Mouse (Mus musculus): ENCODE results near the gene Ogdh. TPM values are rescaled to one million over a fixed set of nuclear protein-coding genes. Genes with fewer than 3 reads are reported as not detected.
A peak's percentile ranks its signal among the peaks of the same experiment; 100 is the strongest.

Ogdh gene
- polyA plus RNA-seq, 1 experiment from 2014 or later: 54.8 TPM

DNA sequence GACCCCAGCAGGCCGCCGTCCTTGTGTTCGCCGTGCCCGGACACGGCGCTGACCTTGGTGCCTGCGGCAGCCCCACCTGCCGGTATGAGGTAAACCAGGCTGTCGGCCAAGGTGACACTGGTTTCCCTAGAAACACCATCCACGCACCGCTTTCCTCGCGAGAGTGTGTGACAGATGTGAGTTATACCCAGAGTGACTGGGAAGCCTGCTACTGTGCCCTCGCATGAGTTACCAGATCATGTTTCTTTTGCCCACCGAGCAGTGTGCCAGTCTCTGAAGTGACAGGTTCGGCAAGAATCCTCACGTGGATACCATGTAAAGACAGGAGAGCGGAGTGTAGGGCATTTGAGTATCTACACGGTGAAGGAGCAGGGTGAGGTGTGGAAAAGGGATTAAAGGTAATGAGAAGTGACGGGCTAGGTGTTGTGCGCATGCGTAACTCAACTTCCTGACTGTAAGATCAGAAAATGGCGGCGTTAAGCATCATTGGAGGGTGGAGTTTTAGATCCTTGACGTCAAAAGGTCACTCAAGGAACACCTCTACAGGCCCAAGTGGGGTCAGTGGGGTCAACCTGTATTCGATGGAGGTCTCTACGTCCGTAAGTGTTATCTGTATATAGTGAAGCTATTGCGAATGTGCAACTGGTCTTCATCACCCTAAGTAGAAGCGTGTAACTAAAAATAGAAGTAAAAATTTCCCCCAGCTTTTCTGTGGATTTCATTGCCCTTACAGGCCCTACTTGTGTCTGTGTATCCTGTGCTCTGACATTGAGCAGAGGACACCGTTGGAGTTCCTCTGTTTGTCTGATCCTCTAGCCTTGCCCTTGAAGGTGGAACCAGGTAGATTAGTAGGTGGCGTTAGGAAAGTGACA, 919 bp downstream of the Ogdh start:
- WGBS: 21% methylated on average over 33 of the region's 33 CpGs
- H3K4me3 ChIP-seq (ENCODE audit: low read depth, low read length): peak overlapping the region; percentile 76
- no peaks in the 10 kb centered on the region for H3K9me3 ChIP-seq (replicated peaks; ENCODE audit: control insufficient read depth, low read length)
- H3K4me1 ChIP-seq (ENCODE audit: control insufficient read depth, insufficient read depth, low read length): peaks cover 4% of the 10 kb centered on the region; the same call in 1 of the 2 replicates
- ATAC-seq: peak; percentile 57
- H3K27ac ChIP-seq (ENCODE audit: low read depth, low read length): peak overlapping the region; percentile 80
- no peaks in the 10 kb centered on the region for H3K27me3 ChIP-seq (replicated peaks; ENCODE audit: control insufficient read depth, insufficient read depth, low read length)
- DNase-seq (ENCODE audit: low spot score): peak; percentile 85
- H3K9ac ChIP-seq (ENCODE audit: low read length): peak overlapping the region; percentile 75
- peaks cover 8% of the 10 kb centered on the region for H3K36me3 ChIP-seq (ENCODE audit: control insufficient read depth, insufficient read depth, low read length)
- peak overlapping the region; percentile 79 for H3K4me2 ChIP-seq (ENCODE audit: low read length)

GRCm38 (mm10) chr11:6292988-6293349, 1.5 kb downstream of the Ogdh start:
- no peak for DNase-seq (ENCODE audit: low spot score)
- 98% methylated on average over 4 of the region's 4 CpGs for WGBS
- H3K36me3 ChIP-seq (ENCODE audit: control insufficient read depth, insufficient read depth, low read length): peaks cover 14% of the 10 kb centered on the region
- ATAC-seq: no peak
- no peaks in the 10 kb centered on the region for H3K9me3 ChIP-seq (replicated peaks; ENCODE audit: control insufficient read depth, low read length)
- H3K9ac ChIP-seq (ENCODE audit: low read length): no peak overlapping the region
- H3K27ac ChIP-seq (ENCODE audit: low read depth, low read length): no peak overlapping the region
- peaks cover 4% of the 10 kb centered on the region; the same call in 1 of the 2 replicates for H3K4me1 ChIP-seq (ENCODE audit: control insufficient read depth, insufficient read depth, low read length)
- no peaks in the 10 kb centered on the region for H3K27me3 ChIP-seq (replicated peaks; ENCODE audit: control insufficient read depth, insufficient read depth, low read length)
- H3K4me3 ChIP-seq (ENCODE audit: low read depth, low read length): peak overlapping the region; percentile 76; the same call in 1 of the 2 replicates
- H3K4me2 ChIP-seq (ENCODE audit: low read length): peak overlapping the region; percentile 79

- H3K4me3 ChIP-seq (ENCODE audit: low read depth, low read length): no peak overlapping the region
- DNase-seq (ENCODE audit: low spot score) (no peak), ATAC-seq (no peak)
- no peak overlapping the region for H3K27ac ChIP-seq (ENCODE audit: low read depth, low read length)
- H3K27me3 ChIP-seq (replicated peaks; ENCODE audit: control insufficient read depth, insufficient read depth, low read length): no peaks in the 10 kb centered on the region
- no peak overlapping the region for H3K9ac ChIP-seq (ENCODE audit: low read length)
- H3K9me3 ChIP-seq (replicated peaks; ENCODE audit: control insufficient read depth, low read length): no peaks in the 10 kb centered on the region
- peaks cover 21% of the 10 kb centered on the region for H3K36me3 ChIP-seq (ENCODE audit: control insufficient read depth, insufficient read depth, low read length)
- peaks cover 4% of the 10 kb centered on the region; the same call in 1 of the 2 replicates for H3K4me1 ChIP-seq (ENCODE audit: control insufficient read depth, insufficient read depth, low read length)
- WGBS: 93% methylated on average over 2 of the region's 2 CpGs
- H3K4me2 ChIP-seq (ENCODE audit: low read length): no peak overlapping the region
These were observed 2.2 kb downstream of the Ogdh start for GRCm38 (mm10) chr11:6293601-6294000.

GRCm38 (mm10) chr11:6294632-6295031, 3.2 kb downstream of the Ogdh start:
- H3K27me3 ChIP-seq (replicated peaks; ENCODE audit: control insufficient read depth, insufficient read depth, low read length): no peaks in the 10 kb centered on the region
- ATAC-seq: no peak
- no peak overlapping the region for H3K27ac ChIP-seq (ENCODE audit: low read depth, low read length)
- peaks cover 31% of the 10 kb centered on the region for H3K36me3 ChIP-seq (ENCODE audit: control insufficient read depth, insufficient read depth, low read length)
- DNase-seq (ENCODE audit: low spot score): no peak
- H3K4me1 ChIP-seq (ENCODE audit: control insufficient read depth, insufficient read depth, low read length): peaks cover 4% of the 10 kb centered on the region; the same call in 1 of the 2 replicates
- no peaks in the 10 kb centered on the region for H3K9me3 ChIP-seq (replicated peaks; ENCODE audit: control insufficient read depth, low read length)
- no peak overlapping the region for H3K4me3 ChIP-seq (ENCODE audit: low read depth, low read length)
- WGBS: 93% methylated on average over 4 of the region's 4 CpGs
- H3K9ac ChIP-seq (ENCODE audit: low read length): no peak overlapping the region
- H3K4me2 ChIP-seq (ENCODE audit: low read length): no peak overlapping the region

- Histone ChIP-seq H3K4me1 (ENCODE audit: control insufficient read depth, insufficient read depth, low read length) (peaks cover 4% of the 10 kb centered on the region; the same call in 1 of the 2 replicates), H3K9ac (ENCODE audit: low read length) (no peak overlapping the region), H3K4me3 (ENCODE audit: low read depth, low read length) (no peak overlapping the region), H3K27me3 (replicated peaks; ENCODE audit: control insufficient read depth, insufficient read depth, low read length) (no peaks in the 10 kb centered on the region), H3K9me3 (replicated peaks; ENCODE audit: control insufficient read depth, low read length) (no peaks in the 10 kb centered on the region), H3K36me3 (ENCODE audit: control insufficient read depth, insufficient read depth, low read length) (peaks cover 44% of the 10 kb centered on the region), H3K27ac (ENCODE audit: low read depth, low read length) (no peak overlapping the region), H3K4me2 (ENCODE audit: low read length) (no peak overlapping the region)
- DNase-seq (ENCODE audit: low spot score) (no peak), ATAC-seq (no peak)
These were observed 4.6 kb downstream of the Ogdh start for GRCm38 (mm10) chr11:6296077-6296476.

DNA sequence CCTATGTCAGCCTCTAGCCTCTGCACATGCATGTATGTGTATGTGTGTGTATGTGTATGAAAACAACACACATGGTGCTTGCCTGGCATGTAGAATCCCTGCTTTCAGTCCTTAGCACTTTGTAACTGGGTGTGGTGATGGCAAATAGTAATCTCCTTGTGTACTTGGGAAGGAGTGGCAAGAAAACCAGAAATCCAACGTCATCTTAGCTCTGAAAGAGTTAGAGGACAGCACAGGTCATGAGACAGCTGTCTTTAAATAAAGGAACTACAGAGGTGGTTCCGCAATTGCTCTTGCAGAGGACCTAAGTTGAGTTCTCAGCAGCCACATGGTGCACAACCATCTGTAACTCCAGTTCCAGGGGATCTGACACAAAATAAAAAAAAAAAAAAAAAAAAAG, 8.0 kb downstream of the Ogdh start:
- Histone ChIP-seq H3K36me3 (ENCODE audit: control insufficient read depth, insufficient read depth, low read length) (peaks cover 46% of the 10 kb centered on the region), H3K27me3 (replicated peaks; ENCODE audit: control insufficient read depth, insufficient read depth, low read length) (no peaks in the 10 kb centered on the region), H3K4me3 (ENCODE audit: low read depth, low read length) (no peak overlapping the region), H3K27ac (ENCODE audit: low read depth, low read length) (no peak overlapping the region), H3K4me2 (ENCODE audit: low read length) (no peak overlapping the region), H3K4me1 (ENCODE audit: control insufficient read depth, insufficient read depth, low read length) (no peaks in the 10 kb centered on the region), H3K9ac (ENCODE audit: low read length) (no peak overlapping the region), H3K9me3 (replicated peaks; ENCODE audit: control insufficient read depth, low read length) (no peaks in the 10 kb centered on the region)
- ATAC-seq (no peak), DNase-seq (ENCODE audit: low spot score) (no peak)
- WGBS: 91% methylated on average over 2 of the region's 2 CpGs

- ATAC-seq: no peak
- Histone ChIP-seq H3K27ac (ENCODE audit: low read depth, low read length) (no peak overlapping the region), H3K9ac (ENCODE audit: low read length) (no peak overlapping the region), H3K4me3 (ENCODE audit: low read depth, low read length) (no peak overlapping the region), H3K4me2 (ENCODE audit: low read length) (no peak overlapping the region), H3K27me3 (replicated peaks; ENCODE audit: control insufficient read depth, insufficient read depth, low read length) (no peaks in the 10 kb centered on the region), H3K9me3 (replicated peaks; ENCODE audit: control insufficient read depth, low read length) (no peaks in the 10 kb centered on the region), H3K36me3 (ENCODE audit: control insufficient read depth, insufficient read depth, low read length) (peaks cover 37% of the 10 kb centered on the region), H3K4me1 (ENCODE audit: control insufficient read depth, insufficient read depth, low read length) (no peaks in the 10 kb centered on the region)
- WGBS: 87% methylated on average over 2 of the region's 2 CpGs
- DNase-seq (ENCODE audit: low spot score): no peak
These were observed 11.4 kb downstream of the Ogdh start for GRCm38 (mm10) chr11:6302793-6303192.

DNA sequence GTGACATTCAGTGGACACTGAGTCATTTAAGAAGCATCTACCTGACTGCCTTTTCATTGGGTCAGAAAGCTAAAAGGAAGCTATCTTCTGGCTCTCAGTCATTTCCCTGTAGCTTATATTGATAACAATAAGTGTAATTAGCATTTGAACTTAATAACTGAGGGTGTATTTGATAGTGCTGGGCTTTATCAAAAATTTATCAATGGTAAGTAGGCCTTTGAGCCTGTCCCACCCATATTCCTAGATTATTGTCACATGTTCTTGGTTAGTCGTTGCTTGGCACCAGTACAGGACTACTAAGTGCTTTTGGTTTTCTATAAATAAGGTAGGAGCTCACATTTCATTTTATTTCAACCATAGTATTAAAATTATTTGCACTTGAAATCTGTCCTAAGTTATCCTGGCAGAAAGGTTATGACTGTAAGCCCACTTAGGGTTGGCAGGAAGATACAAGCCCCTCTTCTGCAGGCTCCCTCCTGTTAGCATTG, 14.6 kb downstream of the Ogdh start:
- no peak overlapping the region for H3K27ac ChIP-seq (ENCODE audit: low read depth, low read length)
- no peaks in the 10 kb centered on the region for H3K9me3 ChIP-seq (replicated peaks; ENCODE audit: control insufficient read depth, low read length)
- ATAC-seq (no peak), DNase-seq (ENCODE audit: low spot score) (no peak)
- no peaks in the 10 kb centered on the region for H3K4me1 ChIP-seq (ENCODE audit: control insufficient read depth, insufficient read depth, low read length)
- H3K4me3 ChIP-seq (ENCODE audit: low read depth, low read length): no peak overlapping the region
- H3K36me3 ChIP-seq (ENCODE audit: control insufficient read depth, insufficient read depth, low read length): peaks cover 9% of the 10 kb centered on the region
- no peak overlapping the region for H3K4me2 ChIP-seq (ENCODE audit: low read length)
- H3K27me3 ChIP-seq (replicated peaks; ENCODE audit: control insufficient read depth, insufficient read depth, low read length): no peaks in the 10 kb centered on the region
- H3K9ac ChIP-seq (ENCODE audit: low read length): no peak overlapping the region
- WGBS: 86% methylated on average over 1 of the region's 1 CpGs

DNA sequence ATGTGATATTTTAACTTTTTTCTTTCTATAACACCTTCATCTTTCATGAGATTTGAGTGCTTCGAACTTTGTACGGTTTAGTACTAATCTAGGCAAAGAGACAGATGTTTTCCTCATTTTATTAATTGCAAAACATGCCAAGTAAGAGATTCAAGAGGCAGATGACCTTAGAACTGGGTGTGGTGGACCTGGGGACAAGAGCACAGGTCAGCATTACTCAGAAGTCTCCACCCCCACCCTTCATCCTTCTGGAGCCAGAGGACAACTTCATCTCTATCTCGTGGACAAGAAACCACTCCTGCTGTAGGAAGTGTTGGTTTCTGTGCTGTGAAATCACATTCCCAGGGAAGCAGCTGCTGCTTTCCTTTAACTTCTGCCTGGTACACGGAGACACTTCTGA, 16.7 kb downstream of the Ogdh start:
- Histone ChIP-seq H3K9me3 (replicated peaks; ENCODE audit: control insufficient read depth, low read length) (no peaks in the 10 kb centered on the region), H3K27me3 (replicated peaks; ENCODE audit: control insufficient read depth, insufficient read depth, low read length) (no peaks in the 10 kb centered on the region), H3K4me2 (ENCODE audit: low read length) (no peak overlapping the region), H3K36me3 (ENCODE audit: control insufficient read depth, insufficient read depth, low read length) (peaks cover 8% of the 10 kb centered on the region), H3K4me3 (ENCODE audit: low read depth, low read length) (no peak overlapping the region), H3K27ac (ENCODE audit: low read depth, low read length) (no peak overlapping the region), H3K9ac (ENCODE audit: low read length) (no peak overlapping the region), H3K4me1 (ENCODE audit: control insufficient read depth, insufficient read depth, low read length) (no peaks in the 10 kb centered on the region)
- DNase-seq (ENCODE audit: low spot score): no peak
- ATAC-seq: no peak
- 97% methylated on average over 4 of the region's 4 CpGs for WGBS

Measured in forebrain, embryonic 14.5 days (tissue).